33 mouse cellular contexts compared by ENCODE assay signal in genomic region chr12:118984852-118985251, GRCm38 (mm10). TPM values are rescaled to one million over a fixed set of nuclear protein-coding genes. Genes with fewer than 3 reads are reported as not detected.
DNase-seq lines count a peak whose midpoint lies in the region; ATAC-seq lines count a peak whose summit lies in the region.
"Had no signal": no experiment of that assay in that cellular context is flagged by ENCODE, and none has a peak within 500 bp of the region (broad histone marks: within the 10 kb centered on the region; RNA-seq: fewer than 3 reads in every experiment).

No protein-coding gene starts in this region.

- H3K4me2 ChIP-seq in hindbrain, embryonic 16.5 days (ENCODE audit: low read length), result no peak overlapping the region
- H3K4me2 ChIP-seq: embryonic facial prominence, embryonic 12.5 days; heart, embryonic 13.5 days; hindbrain, embryonic 14.5 days had no signal

- 71% methylated on average over 1 of the region's 1 CpGs for WGBS in hindbrain, embryonic 16.5 days

- H3K27ac ChIP-seq in hindbrain, embryonic 16.5 days (ENCODE audit: low read depth, low read length), result no peak overlapping the region
- H3K27ac ChIP-seq: embryonic facial prominence, embryonic 12.5 days; forebrain, embryonic 10.5 days; heart, adult 2 months; heart, embryonic 10.5 days; heart, embryonic 13.5 days; hindbrain, embryonic 14.5 days had no signal

- no peaks in the 10 kb centered on the region for H3K36me3 ChIP-seq in hindbrain, embryonic 16.5 days (ENCODE audit: control insufficient read depth, insufficient read depth, low read length)
- H3K36me3 ChIP-seq: embryonic facial prominence, embryonic 12.5 days; forebrain, embryonic 10.5 days; heart, embryonic 10.5 days; heart, embryonic 13.5 days had no signal

- no peak for ATAC-seq in hindbrain, embryonic 16.5 days
- no peak for ATAC-seq in activated CD4-positive, CD25-positive, alpha-beta regulatory T cell, adult 4 months
- ATAC-seq: CD4-positive, CD25-positive, alpha-beta regulatory T cell, adult 4 months; forebrain, embryonic 14.5 days had no signal

- DNase-seq in frontal cortex, adult 2 months (ENCODE audit: extremely low spot score in 1 of 2, low spot score in 1 of 2), result peak; percentile 37 to 58
- DNase-seq in frontal cortex, postnatal 25 days (ENCODE audit: low spot score in 2 of 2), result no peak
- DNase-seq in left cerebral cortex, adult 9 months (ENCODE audit: low spot score in 2 of 2), result peak; percentile 25 to 28
- no peak for DNase-seq in left cerebral cortex, postnatal 4 days
- DNase-seq in brain, adult 2 months (ENCODE audit: low read depth, low spot score), result peak; percentile 77
- peak; percentile 44 for DNase-seq in fibroblast of lung, adult 2 months (ENCODE audit: low read depth)
- DNase-seq: adrenal gland, adult 8-10 months; adrenal gland, postnatal 25 days; cerebellum, adult 18-20 months; cerebellum, adult 9-10 months; cerebellum, postnatal 14 days; gastrocnemius, postnatal 10 days; gastrocnemius, postnatal 36 days; heart, adult 2 months; heart, postnatal 14 days; heart, postnatal 4 days had no signal

- no peak overlapping the region for H3K4me3 ChIP-seq in hindbrain, embryonic 16.5 days (ENCODE audit: low read length)
- H3K4me3 ChIP-seq: embryonic facial prominence, embryonic 12.5 days; erythroblast, embryonic 14.5 days; forebrain, embryonic 10.5 days; heart, adult 2 months; heart, embryonic 10.5 days; heart, embryonic 13.5 days had no signal

- intact Hi-C loops in left cerebral cortex, postnatal 4 days (cut with DNase I), result no loop called here

- H3K4me1 ChIP-seq in hindbrain, embryonic 16.5 days (ENCODE audit: control insufficient read depth, insufficient read depth, low read depth, low read length), result no peaks in the 10 kb centered on the region
- H3K4me1 ChIP-seq: embryonic facial prominence, embryonic 12.5 days; forebrain, embryonic 10.5 days; heart, embryonic 10.5 days; heart, embryonic 13.5 days had no signal

- H3K9ac ChIP-seq in hindbrain, embryonic 16.5 days (ENCODE audit: low read depth, low read length), result no peak overlapping the region
- H3K9ac ChIP-seq: embryonic facial prominence, embryonic 12.5 days; heart, embryonic 13.5 days; hindbrain, embryonic 14.5 days had no signal

- H3K9me3 ChIP-seq in hindbrain, embryonic 16.5 days (ENCODE audit: control insufficient read depth, low read length), result no peaks in the 10 kb centered on the region
- H3K9me3 ChIP-seq: embryonic facial prominence, embryonic 12.5 days; forebrain, embryonic 10.5 days; heart, embryonic 10.5 days; heart, embryonic 13.5 days had no signal

- H3K27me3 ChIP-seq in hindbrain, embryonic 16.5 days (replicated peaks; ENCODE audit: control insufficient read depth, insufficient read depth, low read length), result no peaks in the 10 kb centered on the region
- H3K27me3 ChIP-seq: embryonic facial prominence, embryonic 12.5 days; heart, embryonic 13.5 days had no signal

RNA-seq across cellular contexts. Expression of gene Abcb5, which starts 18.6 kb away (rescaled TPM):
- not detected in 2 replicates for polyA plus RNA-seq in frontal cortex, adult 2 months (2012; rRNA removed)
- not detected for total RNA-seq in left cerebral cortex, postnatal 4 days (2021)
- polyA plus RNA-seq in hindbrain, embryonic 16.5 days (2015; fragmentation: Nextera tagmentation; extraction: Ambion mirVana), result 0.39 TPM in 1 of 2 replicates, not detected in the other
- not detected for polyA plus RNA-seq in activated CD4-positive, CD25-positive, alpha-beta regulatory T cell, adult 4 months (2017; shearing (Covaris generic))
- total RNA-seq: adrenal gland, adult 8-10 months; adrenal gland, postnatal 25 days; gastrocnemius, adult 18-20 months; gastrocnemius, postnatal 10 days; gastrocnemius, postnatal 36 days; granulocyte monocyte progenitor cell, adult 5-6 weeks; heart, adult 2 months; heart, postnatal 14 days; heart, postnatal 4 days; MEL had no signal
- polyA plus RNA-seq: C2C12; CD4-positive, CD25-positive, alpha-beta regulatory T cell, adult 4 months; embryonic facial prominence, embryonic 12.5 days; erythroblast, embryonic 14.5 days; forebrain, embryonic 10.5 days; forebrain, embryonic 14.5 days; heart, adult 2 months; heart, embryonic 13.5 days; heart, embryonic 16.5 days; hindbrain, embryonic 11.5 days; hindbrain, embryonic 14.5 days; intestine, embryonic 14.5 days had no signal

Comparison
In these comparisons a context has a peak if more than half of its experiments do, and no peak if none do; other contexts are left out.
1. DNase-seq: peak in frontal cortex, adult 2 months (2 of 2), left cerebral cortex, adult 9 months (2 of 2), brain, adult 2 months (single experiment) and fibroblast of lung, adult 2 months (single experiment); none in frontal cortex, postnatal 25 days (0 of 2) and left cerebral cortex, postnatal 4 days (single experiment).